Mouse (Mus musculus) ES-Bruce4 (cell line): ENCODE data around the gene Gm11239.
"Not testable (repeated sequence)": the region's sequence is repeated elsewhere in the genome, so short reads cannot be mapped to it uniquely, and the experiment has no call there.

Source experiments
- CTCF ChIP-seq: IDR thresholded peaks from one replicate; pipeline ENCODE4 v1.8.1; 2011; ENCODE audit warnings: low read depth, low read length
- POLR2A ChIP-seq: IDR thresholded peaks from one replicate; pipeline ENCODE4 v1.8.1; 2011; ENCODE audit warnings: low read length; ENCODE audit not compliant: insufficient read depth

- TF ChIP-seq CTCF, POLR2A: not testable (repeated sequence)
Measured at GRCm38 (mm10) chr4:73683216-73683615, 15.1 kb downstream of the Gm11239 start, which contains the start of gene Gm428.
